Mouse (Mus musculus) lung, postnatal 0 days (tissue): ENCODE results near the gene Topbp1. TPM values are rescaled to one million over a fixed set of nuclear protein-coding genes. Genes with fewer than 3 reads are reported as not detected.

ENCODE experiments used
- ATAC-seq: fragments of 200-750 bp; cut with Nextera tagmentation; 2 replicates; pipeline ENCODE4 v1.8.0; 2017; ENCODE audit warnings: moderate library complexity
- DNase-seq: peaks from one replicate; pipeline ENCODE4 v3.0.0-alpha.2; 2016; ENCODE audit warnings: low spot score
- H3K27ac ChIP-seq: fragments of 300-500 bp; sonication (generic); 2 replicates; pipeline ENCODE4 v1.5.1; 2014; ENCODE audit warnings: antibody characterized with exemption, mild to moderate bottlenecking, low read length, mixed read lengths
- H3K27me3 ChIP-seq: fragments of 300-500 bp; sonication (generic); replicated peaks from 2 replicates; pipeline ENCODE4 v1.6.1; 2014; ENCODE audit warnings: low read length, mixed read lengths; ENCODE audit not compliant: insufficient read depth
- H3K36me3 ChIP-seq: fragments of 300-500 bp; sonication (generic); 2 replicates; pipeline ENCODE4 v1.6.1; 2014; ENCODE audit warnings: low read length, mixed read lengths; ENCODE audit not compliant: insufficient read depth
- H3K4me1 ChIP-seq: fragments of 300-500 bp; sonication (generic); 2 replicates; pipeline ENCODE4 v1.6.1; 2014; ENCODE audit warnings: antibody characterized with exemption, low read depth, low read length, mixed read lengths; ENCODE audit not compliant: insufficient read depth
- H3K4me2 ChIP-seq: fragments of 300-500 bp; sonication (generic); replicated peaks from 2 replicates; pipeline ENCODE4 v1.6.1; 2014; ENCODE audit warnings: low read depth, mild to moderate bottlenecking, low read length, moderate library complexity, mixed read lengths
- H3K4me3 ChIP-seq: fragments of 300-500 bp; sonication (generic); 2 replicates; pipeline ENCODE4 v1.5.1; 2014; ENCODE audit warnings: low read depth, low read length
- H3K9ac ChIP-seq: fragments of 300-500 bp; sonication (generic); replicated peaks from 2 replicates; pipeline ENCODE4 v1.6.1; 2014; ENCODE audit warnings: low read depth, mild to moderate bottlenecking
- H3K9me3 ChIP-seq: fragments of 300-500 bp; sonication (generic); 2 replicates; pipeline ENCODE4 v1.6.1; 2016; ENCODE audit warnings: low read length, mixed read lengths
- CTCF ChIP-seq: IDR thresholded peaks from 2 replicates; pipeline ENCODE4 v1.5.1; 2016; ENCODE audit warnings: antibody characterized with exemption, mild to moderate bottlenecking
- EP300 ChIP-seq: IDR thresholded peaks from 2 replicates; pipeline ENCODE4 v1.6.1; 2016; ENCODE audit warnings: antibody characterized with exemption, mild to moderate bottlenecking, control low read depth
- WGBS: fragments of 180-500 bp; shearing (Covaris S2); extraction: QIAGEN DNeasy Blood & Tissue Kit; methylation state at CpG from one replicate; pipeline ENCODE4 v1.1.7; 2014; 5-methylcytosine and 5-hydroxymethylcytosine counted together
- polyA plus RNA-seq: library from polyadenylated mRNA; unstranded; fragments of >200 nt; fragmentation: Nextera tagmentation; extraction: Ambion mirVana; gene quantifications from 2 replicates; pipeline ENCODE4 v1.2.1, GENCODE M21; 2015

Topbp1 gene
- polyA plus RNA-seq, 1 experiment from 2014 or later: 15.7 TPM

GRCm38 (mm10) chr9:103286901-103287422, 18.1 kb upstream of the Topbp1 start:
- Histone ChIP-seq H3K4me1 (no peaks in the 10 kb centered on the region), H3K9ac (no peak overlapping the region), H3K4me2 (no peak overlapping the region), H3K9me3 (no peaks in the 10 kb centered on the region), H3K27ac (0 out of 2 replicates have a peak overlapping the region, but pooled peaks have one; percentile 7), H3K27me3 (no peaks in the 10 kb centered on the region), H3K36me3 (no peaks in the 10 kb centered on the region), H3K4me3 (no peak overlapping the region)
- ATAC-seq (no peak), DNase-seq (no peak)
- WGBS: 61% methylated on average over 13 of the region's 13 CpGs
- TF ChIP-seq CTCF (no peak), EP300 (no peak)

GRCm38 (mm10) chr9:103287840-103288488, 17.1 kb upstream of the Topbp1 start:
- H3K4me2 ChIP-seq: no peak overlapping the region
- no peaks in the 10 kb centered on the region for H3K9me3 ChIP-seq
- WGBS: 76% methylated on average over 19 of the region's 19 CpGs
- DNase-seq: no peak
- no peaks in the 10 kb centered on the region for H3K4me1 ChIP-seq
- no peak overlapping the region for H3K9ac ChIP-seq
- no peaks in the 10 kb centered on the region for H3K27me3 ChIP-seq
- TF ChIP-seq EP300 (no peak), CTCF (no peak)
- ATAC-seq: no peak
- H3K4me3 ChIP-seq: no peak overlapping the region
- H3K36me3 ChIP-seq: no peaks in the 10 kb centered on the region
- H3K27ac ChIP-seq: no peak overlapping the region

- H3K4me1 ChIP-seq: no peaks in the 10 kb centered on the region
- H3K9me3 ChIP-seq: no peaks in the 10 kb centered on the region
- no peak overlapping the region for H3K9ac ChIP-seq
- H3K36me3 ChIP-seq: no peaks in the 10 kb centered on the region
- TF ChIP-seq EP300: no peak
- TF ChIP-seq CTCF: no peak
- H3K4me3 ChIP-seq: no peak overlapping the region
- H3K27me3 ChIP-seq: no peaks in the 10 kb centered on the region
- DNase-seq (no peak), ATAC-seq (no peak)
- H3K4me2 ChIP-seq: no peak overlapping the region
- H3K27ac ChIP-seq: no peak overlapping the region
- 81% methylated on average over 13 of the region's 13 CpGs for WGBS
Observed at GRCm38 (mm10) chr9:103288489-103289180, 16.4 kb upstream of the Topbp1 start.

- 70% methylated on average over 2 of the region's 2 CpGs for WGBS
- no peak overlapping the region for H3K4me2 ChIP-seq
- no peak overlapping the region for H3K27ac ChIP-seq
- no peak overlapping the region for H3K9ac ChIP-seq
- no peak overlapping the region for H3K4me3 ChIP-seq
- H3K36me3 ChIP-seq: no peaks in the 10 kb centered on the region
- no peaks in the 10 kb centered on the region for H3K4me1 ChIP-seq
- H3K9me3 ChIP-seq: no peaks in the 10 kb centered on the region
- TF ChIP-seq CTCF (no peak), EP300 (no peak)
- H3K27me3 ChIP-seq: no peaks in the 10 kb centered on the region
- DNase-seq (no peak), ATAC-seq (no peak)
Observed at GRCm38 (mm10) chr9:103294507-103294906, 10.5 kb upstream of the Topbp1 start.

GRCm38 (mm10) chr9:103301086-103301485, 3.9 kb upstream of the Topbp1 start:
- WGBS: 91% methylated on average over 8 of the region's 8 CpGs
- no peak overlapping the region for H3K27ac ChIP-seq
- TF ChIP-seq EP300 (no peak), CTCF (no peak)
- DNase-seq (no peak), ATAC-seq (no peak)
- no peaks in the 10 kb centered on the region for H3K27me3 ChIP-seq
- H3K4me1 ChIP-seq: no peaks in the 10 kb centered on the region
- no peak overlapping the region for H3K9ac ChIP-seq
- H3K4me3 ChIP-seq: no peak overlapping the region
- no peaks in the 10 kb centered on the region for H3K9me3 ChIP-seq
- no peak overlapping the region for H3K4me2 ChIP-seq
- H3K36me3 ChIP-seq: no peaks in the 10 kb centered on the region

GRCm38 (mm10) chr9:103302239-103302638, 2.8 kb upstream of the Topbp1 start:
- Histone ChIP-seq H3K4me1 (no peaks in the 10 kb centered on the region), H3K9me3 (no peaks in the 10 kb centered on the region), H3K4me2 (no peak overlapping the region), H3K4me3 (no peak overlapping the region), H3K9ac (no peak overlapping the region), H3K27me3 (no peaks in the 10 kb centered on the region), H3K27ac (no peak overlapping the region), H3K36me3 (no peaks in the 10 kb centered on the region)
- ATAC-seq (peak; percentile 51), DNase-seq (peak; percentile 73)
- TF ChIP-seq EP300: no peak
- TF ChIP-seq CTCF: no peak
- 49% methylated on average over 4 of the region's 4 CpGs for WGBS
